Mouse (Mus musculus) embryonic facial prominence, embryonic 12.5 days (tissue): ENCODE data around the gene Antxr1. TPM values are rescaled to one million over a fixed set of nuclear protein-coding genes. Genes with fewer than 3 reads are reported as not detected.
"Not testable (repeated sequence)": the region's sequence is repeated elsewhere in the genome, so short reads cannot be mapped to it uniquely, and the experiment has no call there.

Experiments
- ATAC-seq: fragments of 200-750 bp; cut with Nextera tagmentation; 2 replicates; pipeline ENCODE4 v1.8.0; 2017; ENCODE audit not compliant: insufficient number of reproducible peaks, insufficient read depth, low FRiP score, low TSS enrichment
- H3K27ac ChIP-seq: fragments of 300-500 bp; sonication (generic); 2 replicates; pipeline ENCODE4 v1.5.1; 2016; ENCODE audit warnings: mild to moderate bottlenecking
- H3K27me3 ChIP-seq: fragments of 300-500 bp; sonication (generic); 2 replicates; pipeline ENCODE4 v1.6.1; 2016; ENCODE audit warnings: mild to moderate bottlenecking, moderate library complexity
- H3K36me3 ChIP-seq: fragments of 300-500 bp; sonication (generic); 2 replicates; pipeline ENCODE4 v1.6.1; 2016; ENCODE audit warnings: mild to moderate bottlenecking
- H3K4me1 ChIP-seq: fragments of 300-500 bp; sonication (generic); 2 replicates; pipeline ENCODE4 v1.6.1; 2016
- H3K4me2 ChIP-seq: fragments of 300-500 bp; sonication (generic); replicated peaks from 2 replicates; pipeline ENCODE4 v1.6.1; 2016; ENCODE audit warnings: mild to moderate bottlenecking, moderate library complexity
- H3K4me3 ChIP-seq: fragments of 300-500 bp; sonication (generic); 2 replicates; pipeline ENCODE4 v1.5.1; 2016; ENCODE audit warnings: mild to moderate bottlenecking
- H3K9ac ChIP-seq: fragments of 300-500 bp; sonication (generic); 2 replicates; pipeline ENCODE4 v1.6.1; 2016; ENCODE audit warnings: mild to moderate bottlenecking, moderate library complexity
- H3K9me3 ChIP-seq: fragments of 300-500 bp; sonication (generic); 2 replicates; pipeline ENCODE4 v1.6.1; 2016; ENCODE audit warnings: mild to moderate bottlenecking, moderate library complexity
- WGBS: fragments of 180-500 bp; shearing (Covaris S2); methylation state at CpG from one replicate; pipeline ENCODE4 v1.1.7; 2016; 5-methylcytosine and 5-hydroxymethylcytosine counted together
- polyA plus RNA-seq: library from polyadenylated mRNA; unstranded; fragments of >200 nt; fragmentation: Nextera tagmentation; extraction: Ambion mirVana; gene quantifications from 2 replicates; pipeline ENCODE4 v1.2.1, GENCODE M21; 2016

Antxr1 gene
- polyA plus RNA-seq, 1 experiment from 2014 or later = 13.3 TPM

GRCm38 (mm10) chr6:87093631-87094030, 242.0 kb downstream of the Antxr1 start:
- H3K9me3 ChIP-seq, ATAC-seq, H3K4me1 ChIP-seq, H3K27ac ChIP-seq, H3K4me3 ChIP-seq, H3K27me3 ChIP-seq, H3K9ac ChIP-seq, H3K4me2 ChIP-seq: not testable (repeated sequence)
- 85% methylated on average over 8 of the region's 8 CpGs for WGBS
- peaks cover 19% of the 10 kb centered on the region for H3K36me3 ChIP-seq

DNA sequence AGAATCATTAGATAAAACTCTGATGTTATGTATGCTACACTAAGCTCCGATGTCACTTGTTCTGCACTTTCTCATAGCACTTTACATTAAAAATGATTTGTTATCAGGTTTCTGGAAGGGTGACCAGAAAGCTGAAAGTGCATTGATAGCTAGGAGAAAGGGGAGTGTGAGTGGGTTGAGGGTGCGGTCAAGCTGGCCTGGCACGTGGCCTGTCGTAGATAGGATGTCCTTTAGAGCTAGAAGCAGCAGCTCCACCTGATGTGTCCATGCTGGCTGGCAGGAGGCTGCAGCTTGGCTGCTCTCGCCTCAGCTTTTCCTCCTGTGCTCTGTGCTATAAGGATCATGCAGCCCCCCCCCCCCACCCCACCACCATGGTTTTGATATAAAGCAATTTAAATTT, 243.1 kb downstream of the Antxr1 start:
- H3K9ac ChIP-seq = no peak overlapping the region
- no peak overlapping the region for H3K4me2 ChIP-seq
- H3K4me3 ChIP-seq = no peak overlapping the region
- H3K27ac ChIP-seq = no peak overlapping the region
- no peak for ATAC-seq
- H3K36me3 ChIP-seq = peaks cover 28% of the 10 kb centered on the region
- no peaks in the 10 kb centered on the region for H3K4me1 ChIP-seq
- no peaks in the 10 kb centered on the region for H3K9me3 ChIP-seq
- H3K27me3 ChIP-seq = no peaks in the 10 kb centered on the region
- 93% methylated on average over 5 of the region's 5 CpGs for WGBS

DNA sequence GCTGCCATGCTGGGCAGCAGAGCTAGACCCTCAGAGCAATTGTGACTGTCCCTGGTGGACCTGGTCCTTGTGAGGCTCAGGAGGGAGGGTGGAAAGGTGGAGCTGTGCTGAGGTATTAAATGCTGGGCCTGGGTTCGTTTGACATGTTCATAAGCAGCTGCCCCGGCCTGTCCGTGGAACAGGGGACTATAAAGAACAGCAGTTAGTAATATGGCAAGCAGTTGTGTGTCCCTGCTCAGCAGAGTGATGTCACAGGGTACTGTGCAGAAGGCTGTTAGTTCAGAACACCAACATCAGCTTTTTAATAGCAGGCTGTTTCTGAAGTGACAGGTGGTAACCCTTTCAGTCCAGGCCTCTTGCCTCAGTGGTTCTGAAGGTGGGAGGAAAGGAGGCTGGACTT, 244.7 kb downstream of the Antxr1 start:
- 89% methylated on average over 3 of the region's 3 CpGs for WGBS
- peaks cover 39% of the 10 kb centered on the region for H3K36me3 ChIP-seq

GRCm38 (mm10) chr6:87088356-87088755, 247.3 kb downstream of the Antxr1 start:
- Histone ChIP-seq H3K4me2 (no peak overlapping the region), H3K4me1 (no peaks in the 10 kb centered on the region), H3K4me3 (no peak overlapping the region), H3K27ac (no peak overlapping the region), H3K36me3 (peaks cover 64% of the 10 kb centered on the region), H3K9ac (no peak overlapping the region), H3K9me3 (no peaks in the 10 kb centered on the region), H3K27me3 (no peaks in the 10 kb centered on the region)
- 90% methylated on average over 5 of the region's 5 CpGs for WGBS
- ATAC-seq = no peak

More for the DNA sequence above, 244.7 kb downstream of the Antxr1 start:
- Histone ChIP-seq H3K4me3 (no peak overlapping the region), H3K9me3 (no peaks in the 10 kb centered on the region), H3K4me1 (no peaks in the 10 kb centered on the region), H3K27me3 (no peaks in the 10 kb centered on the region), H3K9ac (no peak overlapping the region), H3K4me2 (no peak overlapping the region), H3K27ac (no peak overlapping the region)
- ATAC-seq = no peak

DNA sequence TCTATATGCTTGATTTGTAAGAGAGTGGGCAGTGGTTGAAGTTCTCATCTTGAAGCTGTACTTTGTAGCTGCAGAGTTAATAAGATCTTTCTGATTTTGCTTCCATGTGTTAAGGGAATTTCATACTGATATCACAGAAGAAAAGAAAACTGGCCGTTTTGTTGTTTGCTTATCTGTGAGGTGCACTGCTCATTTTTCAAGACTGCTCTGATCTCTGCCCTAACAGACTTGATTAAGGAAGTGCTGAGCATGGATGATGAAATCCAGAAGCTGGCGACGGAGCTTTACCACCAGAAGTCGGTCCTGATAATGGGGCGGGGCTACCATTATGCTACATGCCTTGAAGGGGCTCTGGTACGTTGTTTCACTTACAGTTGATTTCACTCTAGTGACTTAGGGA, 250.6 kb downstream of the Antxr1 start:
- H3K36me3 ChIP-seq = peaks cover 75% of the 10 kb centered on the region
- H3K9me3 ChIP-seq = no peaks in the 10 kb centered on the region
- H3K4me2 ChIP-seq = no peak overlapping the region
- WGBS = 69% methylated on average over 6 of the region's 6 CpGs
- no peak overlapping the region for H3K9ac ChIP-seq
- ATAC-seq = no peak
- H3K4me3 ChIP-seq = no peak overlapping the region
- H3K4me1 ChIP-seq = no peaks in the 10 kb centered on the region
- H3K27ac ChIP-seq = no peak overlapping the region
- no peaks in the 10 kb centered on the region for H3K27me3 ChIP-seq

Other genes with a start within 250 kb of the Antxr1 start
- 0.17 and 0.33 TPM in 2 replicates for gene D6Ertd527e, start 231.1 kb downstream of the Antxr1 start, polyA plus RNA-seq
- not detected in 2 replicates for gene Gkn1, start 15.1 kb upstream of the Antxr1 start, polyA plus RNA-seq
- gene Gkn2, start 37.5 kb upstream of the Antxr1 start, polyA plus RNA-seq = not detected in 2 replicates
- gene Gkn3, start 53.1 kb upstream of the Antxr1 start, polyA plus RNA-seq = 0.26 TPM in 1 of 2 replicates, not detected in the other
- gene Bmp10, start 93.2 kb upstream of the Antxr1 start, polyA plus RNA-seq = not detected in 2 replicates
- 4.4 and 5.0 TPM in 2 replicates for gene Arhgap25, start 197.4 kb upstream of the Antxr1 start, polyA plus RNA-seq